Mouse (Mus musculus) left cerebral cortex, adult 9 months (tissue): ENCODE data around the gene Gm7030.
"Not testable (repeated sequence)": the region's sequence is repeated elsewhere in the genome, so short reads cannot be mapped to it uniquely, and the experiment has no call there.

Experiments
- DNase-seq, 2 experiments: peaks; one replicate each; pipeline ENCODE4 v3.0.0; 2022; ENCODE audit warnings: low spot score in 2 of 2

The Gm7030 gene

GRCm38 (mm10) chr17:36082519-36083232 is 46.5 kb downstream of the Gm7030 start:
- not testable (repeated sequence) for DNase-seq

GRCm38 (mm10) chr17:36081901-36082300 is 47.3 kb downstream of the Gm7030 start:
- DNase-seq, result not testable (repeated sequence)

GRCm38 (mm10) chr17:36060829-36061228 is 68.4 kb downstream of the Gm7030 start:
- peak in 1 of 2 experiments; percentile 86 for DNase-seq
